9 mouse cellular contexts compared by ENCODE assay signal in genomic region chr15:82962536-82962935, GRCm38 (mm10). TPM values are rescaled to one million over a fixed set of nuclear protein-coding genes. Genes with fewer than 3 reads are reported as not detected.
A peak's percentile ranks its signal among the peaks of the same experiment; 100 is the strongest.
DNase-seq lines count a peak whose midpoint lies in the region; ATAC-seq and TF ChIP-seq lines count a peak whose summit lies in the region.
"Had no signal": no experiment of that assay in that cellular context is flagged by ENCODE, and none has a peak within 500 bp of the region (broad histone marks: within the 10 kb centered on the region; RNA-seq: fewer than 3 reads in every experiment).

No protein-coding gene starts in this region.

- H3K9me3 ChIP-seq in liver, embryonic 11.5 days (ENCODE audit: control insufficient read depth, low read length): no peaks in the 10 kb centered on the region
- H3K9me3 ChIP-seq in embryonic facial prominence, embryonic 12.5 days: no peaks in the 10 kb centered on the region
- H3K9me3 ChIP-seq in intestine, postnatal 0 days (ENCODE audit: control insufficient read depth): no peaks in the 10 kb centered on the region
- H3K9me3 ChIP-seq in midbrain, embryonic 15.5 days: no peaks in the 10 kb centered on the region

- ATAC-seq in liver, embryonic 11.5 days (replicated peaks; ENCODE audit: low FRiP score): no peak
- ATAC-seq in embryonic facial prominence, embryonic 12.5 days (ENCODE audit: insufficient number of reproducible peaks, insufficient read depth, low FRiP score, low TSS enrichment): no peak
- no peak for ATAC-seq in intestine, postnatal 0 days
- ATAC-seq in midbrain, embryonic 15.5 days (replicated peaks): 0 out of 2 replicates have a peak, but pooled peaks have one; percentile 15

- H3K27ac ChIP-seq in liver, embryonic 11.5 days (ENCODE audit: low read depth, low read length): no peak overlapping the region
- peak overlapping the region; percentile 47; the same call in 1 of the 2 replicates for H3K27ac ChIP-seq in embryonic facial prominence, embryonic 12.5 days
- H3K27ac ChIP-seq in intestine, postnatal 0 days (ENCODE audit: low read depth, low read length): no peak overlapping the region
- H3K27ac ChIP-seq in midbrain, embryonic 15.5 days: peak overlapping the region; percentile 78

- H3K4me3 ChIP-seq in liver, embryonic 11.5 days (ENCODE audit: low read depth, low read length): peak overlapping the region; percentile 54
- peak overlapping the region; percentile 63 for H3K4me3 ChIP-seq in embryonic facial prominence, embryonic 12.5 days
- H3K4me3 ChIP-seq in intestine, postnatal 0 days (ENCODE audit: low read depth, low read length): peak overlapping the region; percentile 37
- peak overlapping the region; percentile 58 for H3K4me3 ChIP-seq in midbrain, embryonic 15.5 days
- H3K4me3 ChIP-seq: erythroblast, embryonic 14.5 days had no signal

- H3K4me1 ChIP-seq in liver, embryonic 11.5 days (replicated peaks; ENCODE audit: control insufficient read depth, insufficient read depth, low read length): peaks cover 16% of the 10 kb centered on the region
- H3K4me1 ChIP-seq in embryonic facial prominence, embryonic 12.5 days: peaks cover 69% of the 10 kb centered on the region
- H3K4me1 ChIP-seq in intestine, postnatal 0 days (replicated peaks; ENCODE audit: control insufficient read depth, insufficient read depth, low read length): peaks cover 5% of the 10 kb centered on the region; the same call in 1 of the 2 replicates
- peaks cover 70% of the 10 kb centered on the region for H3K4me1 ChIP-seq in midbrain, embryonic 15.5 days

- peaks cover 85% of the 10 kb centered on the region for H3K27me3 ChIP-seq in liver, embryonic 11.5 days (replicated peaks; ENCODE audit: control insufficient read depth, insufficient read depth, low read length)
- peaks cover 4% of the 10 kb centered on the region; the same call in 1 of the 2 replicates for H3K27me3 ChIP-seq in embryonic facial prominence, embryonic 12.5 days
- peaks cover 42% of the 10 kb centered on the region for H3K27me3 ChIP-seq in intestine, postnatal 0 days (replicated peaks; ENCODE audit: control insufficient read depth, insufficient read depth, low read length)
- 0 out of 2 replicates have a peak, but pooled peaks cover 3% of the 10 kb centered on the region for H3K27me3 ChIP-seq in midbrain, embryonic 15.5 days (replicated peaks)

- TF ChIP-seq CTCF in intestine, postnatal 0 days (IDR thresholded peaks at IDR 0.05; ENCODE audit: low read depth): no peak

- no peak overlapping the region for H3K9ac ChIP-seq in liver, embryonic 11.5 days (ENCODE audit: low read depth, low read length)
- H3K9ac ChIP-seq in embryonic facial prominence, embryonic 12.5 days: peak overlapping the region; percentile 87
- no peak overlapping the region for H3K9ac ChIP-seq in intestine, postnatal 0 days (ENCODE audit: low read depth, low read length)
- H3K9ac ChIP-seq in midbrain, embryonic 15.5 days: peak overlapping the region; percentile 65

- DNase-seq in liver, embryonic 11.5 days (ENCODE audit: low spot score): no peak
- no peak for DNase-seq in liver
- DNase-seq in urinary bladder, adult 2 months (ENCODE audit: low spot score): no peak
- DNase-seq in thymus, adult 18-20 months: no peak
- no peak for DNase-seq in cerebellum, postnatal 10 days

- 40% methylated on average over 4 of the region's 4 CpGs for WGBS in liver, embryonic 11.5 days
- 30% methylated on average over 4 of the region's 4 CpGs for WGBS in embryonic facial prominence, embryonic 12.5 days
- 58% methylated on average over 4 of the region's 4 CpGs for WGBS in intestine, postnatal 0 days
- WGBS in midbrain, embryonic 15.5 days: 33% methylated on average over 4 of the region's 4 CpGs

- H3K4me2 ChIP-seq in liver, embryonic 11.5 days: peak overlapping the region; percentile 68
- peak overlapping the region; percentile 69 for H3K4me2 ChIP-seq in embryonic facial prominence, embryonic 12.5 days (replicated peaks)
- H3K4me2 ChIP-seq in intestine, postnatal 0 days (replicated peaks; ENCODE audit: low read depth): peak overlapping the region; percentile 79
- peak overlapping the region; percentile 70 for H3K4me2 ChIP-seq in midbrain, embryonic 15.5 days

- no peaks in the 10 kb centered on the region for H3K36me3 ChIP-seq in liver, embryonic 11.5 days (ENCODE audit: control insufficient read depth, insufficient read depth, low read length)
- no peaks in the 10 kb centered on the region for H3K36me3 ChIP-seq in embryonic facial prominence, embryonic 12.5 days
- H3K36me3 ChIP-seq in intestine, postnatal 0 days (ENCODE audit: control insufficient read depth, insufficient read depth): no peaks in the 10 kb centered on the region
- no peaks in the 10 kb centered on the region for H3K36me3 ChIP-seq in midbrain, embryonic 15.5 days (replicated peaks)

RNA-seq across cellular contexts. Expression of gene Tcf20, which starts 25.1 kb away (rescaled TPM):
- polyA plus RNA-seq in liver, embryonic 11.5 days (2014; fragmentation: Nextera tagmentation; extraction: Ambion mirVana): 6.4 and 7.1 TPM in 2 replicates
- polyA plus RNA-seq in embryonic facial prominence, embryonic 12.5 days (2016; fragmentation: Nextera tagmentation; extraction: Ambion mirVana): 13.9 and 15.1 TPM in 2 replicates
- 3.9 and 4.1 TPM in 2 replicates for polyA plus RNA-seq in intestine, postnatal 0 days (2015; fragmentation: Nextera tagmentation; extraction: Ambion mirVana)
- polyA plus RNA-seq in midbrain, embryonic 15.5 days (2015; fragmentation: Nextera tagmentation; extraction: Ambion mirVana): 15.1 and 15.9 TPM in 2 replicates
- polyA plus RNA-seq in urinary bladder, adult 2 months (2012; rRNA removed): 15.0 and 21.0 TPM in 2 replicates

Comparison
In these comparisons a context has a peak if more than half of its experiments do, and no peak if none do; other contexts are left out.
1. H3K27ac ChIP-seq: peak in embryonic facial prominence, embryonic 12.5 days (single experiment) and midbrain, embryonic 15.5 days (single experiment); none in liver, embryonic 11.5 days (single experiment) and intestine, postnatal 0 days (single experiment).
2. H3K9ac ChIP-seq: peak in embryonic facial prominence, embryonic 12.5 days (single experiment) and midbrain, embryonic 15.5 days (single experiment); none in liver, embryonic 11.5 days (single experiment) and intestine, postnatal 0 days (single experiment).
3. Peak in every context shown above with its lines, with median percentiles within 50 percentile points of each other: H3K4me2 ChIP-seq and H3K4me3 ChIP-seq.